Mouse (Mus musculus) kidney, embryonic 14.5 days (tissue): ENCODE measurements at regions not wholly inside any gene's neighbourhood (a gene's known extent, or its start where the extent isn't known, plus 50 kb on each side); places are given as distances from the start of the nearest gene placed in this dataset.

ENCODE experiments used
- ATAC-seq: fragments of 200-750 bp; cut with Nextera tagmentation; 2 replicates; pipeline ENCODE4 v1.8.0; 2017; ENCODE audit warnings: moderate number of reproducible peaks, mild to moderate bottlenecking, moderate TSS enrichment, moderate library complexity; ENCODE audit not compliant: low FRiP score, low TSS enrichment
- H3K27ac ChIP-seq: fragments of 300-500 bp; sonication (generic); 2 replicates; pipeline ENCODE4 v1.5.1; 2014; ENCODE audit warnings: low read depth, mild to moderate bottlenecking, low read length, moderate library complexity, mixed read lengths
- H3K27me3 ChIP-seq: fragments of 300-500 bp; sonication (generic); 2 replicates; pipeline ENCODE4 v1.6.1; 2014; ENCODE audit warnings: mild to moderate bottlenecking, low read length; ENCODE audit not compliant: control insufficient read depth, insufficient read depth
- H3K36me3 ChIP-seq: fragments of 300-500 bp; sonication (generic); 2 replicates; pipeline ENCODE4 v1.6.1; 2014; ENCODE audit warnings: low read length, mixed read lengths; ENCODE audit not compliant: control insufficient read depth, insufficient read depth
- H3K4me1 ChIP-seq: fragments of 300-500 bp; sonication (generic); 2 replicates; pipeline ENCODE4 v1.6.1; 2014; ENCODE audit warnings: low read length, mixed read lengths; ENCODE audit not compliant: control insufficient read depth, insufficient read depth
- H3K4me2 ChIP-seq: fragments of 300-500 bp; sonication (generic); replicated peaks from 2 replicates; pipeline ENCODE4 v1.6.1; 2014; ENCODE audit warnings: low read depth, mild to moderate bottlenecking, low read length
- H3K4me3 ChIP-seq: fragments of 300-500 bp; sonication (generic); 2 replicates; pipeline ENCODE4 v1.5.1; 2014; ENCODE audit warnings: mild to moderate bottlenecking, low read length
- H3K9ac ChIP-seq: fragments of 300-500 bp; sonication (generic); 2 replicates; pipeline ENCODE4 v1.6.1; 2014; ENCODE audit warnings: low read depth, mild to moderate bottlenecking, low read length, moderate library complexity
- H3K9me3 ChIP-seq: fragments of 300-500 bp; sonication (generic); 2 replicates; pipeline ENCODE4 v1.6.1; 2016; ENCODE audit warnings: low read length; ENCODE audit not compliant: control insufficient read depth
- WGBS: fragments of 180-500 bp; shearing (Covaris S2); extraction: QIAGEN DNeasy Blood & Tissue Kit; methylation state at CpG from one replicate; pipeline ENCODE4 v1.1.7; 2014; 5-methylcytosine and 5-hydroxymethylcytosine counted together

DNA sequence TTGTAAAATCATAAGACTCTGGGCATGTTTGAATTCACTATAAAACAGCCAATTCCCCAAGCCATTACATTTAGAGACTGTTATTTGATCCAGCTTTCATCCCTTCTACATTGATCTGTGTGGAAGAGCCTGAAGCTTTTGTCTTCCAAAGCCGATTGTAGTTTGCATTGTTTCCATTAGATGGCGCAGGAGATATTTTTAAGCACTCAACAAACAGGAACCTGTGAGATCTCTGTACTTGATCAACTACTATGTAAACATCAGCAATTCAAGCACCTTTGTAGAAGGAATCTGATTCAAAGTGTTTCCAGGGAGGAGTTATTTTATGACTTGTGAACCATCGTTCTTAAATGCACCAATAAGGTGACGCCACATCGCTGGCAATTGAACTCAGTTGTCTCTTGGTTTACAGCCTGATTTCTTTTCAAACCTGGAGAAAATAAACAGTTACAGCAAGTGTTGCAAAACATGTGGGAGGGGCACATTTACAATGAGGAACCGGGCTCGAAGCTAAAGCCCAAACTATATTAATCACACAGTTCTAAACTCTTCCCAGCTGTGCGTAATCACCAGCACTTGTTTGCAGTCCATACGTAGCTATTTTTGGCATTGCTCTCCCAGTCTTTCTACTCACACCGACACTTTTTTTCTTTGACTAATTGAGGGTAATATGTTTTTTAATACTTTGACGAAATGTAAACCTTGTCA lies 812.0 kb upstream of the Acvr2a start:
- H3K4me2 ChIP-seq = no peak overlapping the region
- 44% methylated on average over 11 of the region's 11 CpGs for WGBS
- H3K27me3 ChIP-seq = no peaks in the 10 kb centered on the region
- ATAC-seq = peak; percentile 73; the same call in 1 of the 2 replicates
- H3K4me3 ChIP-seq = no peak overlapping the region
- H3K27ac ChIP-seq = no peak overlapping the region
- H3K4me1 ChIP-seq = no peaks in the 10 kb centered on the region
- H3K36me3 ChIP-seq = no peaks in the 10 kb centered on the region
- H3K9ac ChIP-seq = no peak overlapping the region
- no peaks in the 10 kb centered on the region for H3K9me3 ChIP-seq

DNA sequence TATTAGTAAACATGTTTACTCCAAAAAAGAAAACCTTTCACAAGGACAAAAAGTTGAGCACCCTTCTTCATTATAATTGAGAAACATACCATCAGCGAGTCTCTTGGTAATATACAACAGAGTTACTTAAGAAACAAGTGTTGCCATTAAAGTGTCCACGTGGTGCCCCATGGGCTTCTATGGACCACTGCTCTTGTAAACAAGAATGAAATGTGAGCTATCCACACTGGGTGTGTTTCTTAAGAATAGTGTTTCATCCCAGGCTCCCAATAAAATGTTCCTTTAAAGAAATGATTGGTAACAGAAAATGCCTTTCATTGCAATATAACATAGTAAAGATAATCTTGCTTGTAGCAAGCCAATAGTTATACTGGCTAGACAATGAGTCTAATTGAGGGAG lies 803.6 kb upstream of the Acvr2a start:
- H3K27ac ChIP-seq = no peak overlapping the region
- H3K9ac ChIP-seq = no peak overlapping the region
- no peaks in the 10 kb centered on the region for H3K4me1 ChIP-seq
- H3K36me3 ChIP-seq = no peaks in the 10 kb centered on the region
- 56% methylated on average over 2 of the region's 2 CpGs for WGBS
- H3K4me2 ChIP-seq = no peak overlapping the region
- H3K4me3 ChIP-seq = no peak overlapping the region
- ATAC-seq = no peak
- H3K27me3 ChIP-seq = no peaks in the 10 kb centered on the region
- H3K9me3 ChIP-seq = no peaks in the 10 kb centered on the region

DNA sequence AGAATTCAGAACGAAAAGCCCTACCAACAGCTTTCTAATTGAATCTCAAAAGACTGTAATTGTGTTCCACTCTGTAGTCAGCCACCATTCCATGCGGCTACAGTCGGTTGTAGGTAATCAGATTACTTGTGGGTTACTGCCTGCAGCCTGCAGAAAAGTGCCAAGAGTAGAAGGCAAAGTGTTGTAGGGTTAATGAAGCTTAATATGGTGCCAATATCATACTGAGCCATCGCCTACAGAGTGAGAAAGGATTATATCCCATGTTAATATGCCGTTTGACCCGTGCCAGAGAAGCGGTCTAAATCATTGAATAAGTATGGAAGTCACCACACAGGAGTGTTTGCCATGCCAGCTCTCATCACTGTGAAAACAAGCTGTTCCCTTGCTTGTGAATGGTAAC lies 786.4 kb upstream of the Acvr2a start:
- H3K4me1 ChIP-seq = no peaks in the 10 kb centered on the region
- no peak overlapping the region for H3K4me3 ChIP-seq
- no peak overlapping the region for H3K27ac ChIP-seq
- ATAC-seq = no peak
- H3K4me2 ChIP-seq = no peak overlapping the region
- no peaks in the 10 kb centered on the region for H3K27me3 ChIP-seq
- no peaks in the 10 kb centered on the region for H3K36me3 ChIP-seq
- no peak overlapping the region for H3K9ac ChIP-seq
- WGBS = 79% methylated on average over 7 of the region's 7 CpGs
- no peaks in the 10 kb centered on the region for H3K9me3 ChIP-seq

DNA sequence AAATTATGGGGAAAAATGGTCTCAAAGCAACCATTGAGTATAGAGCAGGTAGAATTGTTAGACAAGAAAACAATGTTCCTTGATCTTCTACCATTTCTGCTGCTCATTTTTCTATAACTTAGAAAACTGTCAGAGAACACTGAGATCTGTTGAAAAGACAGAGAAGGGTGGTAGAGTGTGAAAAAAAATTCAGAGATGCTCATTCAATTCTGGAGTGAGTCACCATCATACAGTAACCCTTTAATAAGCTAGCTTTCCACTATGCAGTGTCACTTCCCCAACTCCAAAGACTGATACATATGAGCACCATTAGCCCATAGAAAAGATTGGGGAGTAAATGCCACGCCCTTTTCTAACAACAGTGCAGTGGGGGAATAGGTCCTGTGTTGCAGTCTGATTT lies 752.5 kb upstream of the Acvr2a start:
- Histone ChIP-seq H3K27ac (no peak overlapping the region), H3K4me1 (no peaks in the 10 kb centered on the region), H3K4me3 (no peak overlapping the region), H3K36me3 (no peaks in the 10 kb centered on the region), H3K9ac (no peak overlapping the region), H3K4me2 (no peak overlapping the region), H3K9me3 (no peaks in the 10 kb centered on the region), H3K27me3 (no peaks in the 10 kb centered on the region)
- no peak for ATAC-seq
- 60% methylated on average over 1 of the region's 1 CpGs for WGBS

DNA sequence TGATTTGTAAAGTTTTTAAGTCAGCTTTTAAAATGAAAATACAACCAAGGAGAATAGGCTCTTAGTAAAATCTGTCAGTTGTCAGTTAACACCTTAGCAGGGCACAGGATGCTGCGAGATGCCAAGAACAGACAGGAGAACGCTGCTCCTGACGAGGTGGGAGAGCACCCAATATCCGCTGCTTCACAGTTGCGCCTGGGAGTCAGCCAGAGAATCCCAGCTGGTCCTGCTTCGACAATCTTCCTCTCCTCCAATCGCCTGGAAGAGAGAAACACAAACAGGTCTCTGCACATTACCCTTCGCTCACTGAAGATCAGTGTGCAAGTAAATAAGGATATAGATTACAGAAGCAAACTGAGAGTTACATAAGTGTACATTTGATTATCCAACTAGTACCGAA lies 750.5 kb upstream of the Acvr2a start:
- Histone ChIP-seq H3K36me3 (no peaks in the 10 kb centered on the region), H3K4me2 (no peak overlapping the region), H3K27me3 (no peaks in the 10 kb centered on the region), H3K27ac (no peak overlapping the region), H3K9ac (no peak overlapping the region), H3K9me3 (no peaks in the 10 kb centered on the region), H3K4me1 (no peaks in the 10 kb centered on the region), H3K4me3 (no peak overlapping the region)
- 67% methylated on average over 9 of the region's 9 CpGs for WGBS
- no peak for ATAC-seq

- Histone ChIP-seq H3K4me2 (no peak overlapping the region), H3K4me1 (no peaks in the 10 kb centered on the region), H3K27ac (no peak overlapping the region), H3K4me3 (no peak overlapping the region), H3K9me3 (no peaks in the 10 kb centered on the region), H3K9ac (no peak overlapping the region), H3K27me3 (no peaks in the 10 kb centered on the region), H3K36me3 (no peaks in the 10 kb centered on the region)
- ATAC-seq = no peak
- 69% methylated on average over 3 of the region's 3 CpGs for WGBS
These were observed 748.7 kb upstream of the Acvr2a start for GRCm38 (mm10) chr2:48065162-48065561.

- H3K36me3 ChIP-seq = no peaks in the 10 kb centered on the region
- 77% methylated on average over 3 of the region's 3 CpGs for WGBS
- no peaks in the 10 kb centered on the region for H3K9me3 ChIP-seq
- no peak overlapping the region for H3K4me2 ChIP-seq
- no peak overlapping the region for H3K9ac ChIP-seq
- H3K4me1 ChIP-seq = no peaks in the 10 kb centered on the region
- ATAC-seq = no peak
- H3K27ac ChIP-seq = no peak overlapping the region
- no peak overlapping the region for H3K4me3 ChIP-seq
- no peaks in the 10 kb centered on the region for H3K27me3 ChIP-seq
These were observed 731.6 kb upstream of the Acvr2a start for GRCm38 (mm10) chr2:48082120-48082799.

GRCm38 (mm10) chr2:48098287-48098686 lies 715.6 kb upstream of the Acvr2a start:
- ATAC-seq = no peak
- Histone ChIP-seq H3K4me3 (no peak overlapping the region), H3K27me3 (no peaks in the 10 kb centered on the region), H3K9me3 (no peaks in the 10 kb centered on the region), H3K9ac (no peak overlapping the region), H3K4me1 (no peaks in the 10 kb centered on the region), H3K36me3 (no peaks in the 10 kb centered on the region), H3K4me2 (no peak overlapping the region), H3K27ac (no peak overlapping the region)
- 77% methylated on average over 1 of the region's 1 CpGs for WGBS

GRCm38 (mm10) chr2:48098931-48099531 lies 714.9 kb upstream of the Acvr2a start:
- Histone ChIP-seq H3K27ac (no peak overlapping the region), H3K9me3 (no peaks in the 10 kb centered on the region), H3K36me3 (no peaks in the 10 kb centered on the region), H3K4me2 (no peak overlapping the region), H3K9ac (no peak overlapping the region), H3K4me3 (no peak overlapping the region), H3K27me3 (no peaks in the 10 kb centered on the region), H3K4me1 (no peaks in the 10 kb centered on the region)
- ATAC-seq = no peak
- 30% methylated on average over 8 of the region's 8 CpGs for WGBS
